ENCODE assay signal across 12 mouse cellular contexts in genomic region chr11:95687084-95687656, GRCm38 (mm10). TPM values are rescaled to one million over a fixed set of nuclear protein-coding genes. Genes with fewer than 3 reads are reported as not detected.
DNase-seq lines count a peak whose midpoint lies in the region; ATAC-seq and TF ChIP-seq lines count a peak whose summit lies in the region.
"Had no signal": no experiment of that assay in that cellular context is flagged by ENCODE, and none has a peak within 500 bp of the region (broad histone marks: within the 10 kb centered on the region; RNA-seq: fewer than 3 reads in every experiment).

No protein-coding gene starts in this region.

- H3K9me3 ChIP-seq in forebrain, embryonic 11.5 days (ENCODE audit: control insufficient read depth, low read length), result no peaks in the 10 kb centered on the region
- no peaks in the 10 kb centered on the region for H3K9me3 ChIP-seq in forebrain, embryonic 13.5 days (replicated peaks)
- no peaks in the 10 kb centered on the region for H3K9me3 ChIP-seq in liver, postnatal 0 days (ENCODE audit: low read length)
- H3K9me3 ChIP-seq: embryonic facial prominence, embryonic 12.5 days had no signal

- H3K4me1 ChIP-seq in forebrain, embryonic 11.5 days (replicated peaks; ENCODE audit: control insufficient read depth, insufficient read depth, low read length), result no peaks in the 10 kb centered on the region
- no peaks in the 10 kb centered on the region for H3K4me1 ChIP-seq in forebrain, embryonic 13.5 days
- peaks cover 27% of the 10 kb centered on the region for H3K4me1 ChIP-seq in liver, postnatal 0 days (ENCODE audit: insufficient read depth)

- peak; percentile 45 for TF ChIP-seq CTCF in layer of hippocampus, adult 2 months (conservative IDR thresholded peaks at IDR 0.05)
- TF ChIP-seq CTCF in brain, embryonic 14.5 days (IDR thresholded peaks at IDR 0.05; ENCODE audit: borderline replicate concordance, extremely low read depth, insufficient read depth, insufficient read length), result no peak
- peak; percentile 67 for TF ChIP-seq CTCF in liver, postnatal 0 days (IDR thresholded peaks at IDR 0.05; ENCODE audit: low read depth)

- no peak overlapping the region for H3K27ac ChIP-seq in forebrain, embryonic 11.5 days (ENCODE audit: low read depth, low read length)
- H3K27ac ChIP-seq in forebrain, embryonic 13.5 days, result no peak overlapping the region
- no peak overlapping the region for H3K27ac ChIP-seq in layer of hippocampus, adult 2 months
- H3K27ac ChIP-seq in liver, postnatal 0 days (ENCODE audit: low read depth), result peak overlapping the region; percentile 93; the same call in 1 of the 2 replicates
- H3K27ac ChIP-seq: embryonic facial prominence, embryonic 12.5 days; hindbrain, embryonic 14.5 days had no signal

- 37% methylated on average over 11 of the region's 11 CpGs for WGBS in forebrain, embryonic 11.5 days
- 42% methylated on average over 11 of the region's 11 CpGs for WGBS in forebrain, embryonic 13.5 days
- WGBS in liver, postnatal 0 days (ENCODE audit: insufficient replicate concordance), result 27% methylated on average over 11 of the region's 11 CpGs

- H3K9ac ChIP-seq in forebrain, embryonic 11.5 days (ENCODE audit: low read length), result no peak overlapping the region
- no peak overlapping the region for H3K9ac ChIP-seq in forebrain, embryonic 13.5 days
- no peak overlapping the region for H3K9ac ChIP-seq in liver, postnatal 0 days (replicated peaks)
- H3K9ac ChIP-seq: embryonic facial prominence, embryonic 12.5 days; hindbrain, embryonic 14.5 days had no signal

- no peak for TF ChIP-seq POLR2A in brain, embryonic 14.5 days (IDR thresholded peaks at IDR 0.05; ENCODE audit: borderline replicate concordance, extremely low read depth, insufficient read depth, insufficient read length, poor library complexity, severe bottlenecking)

- H3K36me3 ChIP-seq in forebrain, embryonic 11.5 days (ENCODE audit: control insufficient read depth, insufficient read depth, low read length), result no peaks in the 10 kb centered on the region
- H3K36me3 ChIP-seq in forebrain, embryonic 13.5 days (ENCODE audit: poor library complexity, severe bottlenecking), result peaks cover 2% of the 10 kb centered on the region; the same call in 1 of the 2 replicates
- H3K36me3 ChIP-seq in liver, postnatal 0 days (replicated peaks; ENCODE audit: insufficient read depth, low read length), result no peaks in the 10 kb centered on the region
- H3K36me3 ChIP-seq: embryonic facial prominence, embryonic 12.5 days had no signal

- no peak for ATAC-seq in forebrain, embryonic 11.5 days (replicated peaks; ENCODE audit: low FRiP score)
- ATAC-seq in forebrain, embryonic 13.5 days, result no peak
- ATAC-seq in liver, postnatal 0 days, result no peak

- peak; percentile 55 for DNase-seq in forebrain, embryonic 11.5 days (ENCODE audit: low spot score)
- DNase-seq in layer of hippocampus, adult 2 months (ENCODE audit: low spot score in 2 of 2), result no peak
- DNase-seq in layer of hippocampus, adult 9-11 months, result no peak
- DNase-seq in brain, embryonic 14.5 days (ENCODE audit: low read depth), result peak; percentile 19
- peak; percentile 58 for DNase-seq in liver, postnatal 0 days
- DNase-seq in cerebellum, postnatal 4 days (ENCODE audit: low spot score in 2 of 2), result no peak
- DNase-seq in cerebellum, adult 9-10 months, result no peak
- DNase-seq: gastrocnemius, postnatal 14 days had no signal

- H3K27me3 ChIP-seq in forebrain, embryonic 11.5 days (ENCODE audit: control insufficient read depth, insufficient read depth, low read length), result no peaks in the 10 kb centered on the region
- H3K27me3 ChIP-seq in forebrain, embryonic 13.5 days, result no peaks in the 10 kb centered on the region
- H3K27me3 ChIP-seq in liver, postnatal 0 days (ENCODE audit: insufficient read depth, low read length), result no peaks in the 10 kb centered on the region
- H3K27me3 ChIP-seq: embryonic facial prominence, embryonic 12.5 days had no signal

- H3K4me2 ChIP-seq in forebrain, embryonic 11.5 days (ENCODE audit: low read depth, low read length, severe bottlenecking), result no peak overlapping the region
- no peak overlapping the region for H3K4me2 ChIP-seq in forebrain, embryonic 13.5 days
- peak overlapping the region; percentile 7; the same call in 1 of the 2 replicates for H3K4me2 ChIP-seq in liver, postnatal 0 days (ENCODE audit: low read depth, low read length)
- H3K4me2 ChIP-seq: embryonic facial prominence, embryonic 12.5 days; hindbrain, embryonic 14.5 days; midbrain, embryonic 11.5 days had no signal

- no peak overlapping the region for H3K4me3 ChIP-seq in forebrain, embryonic 11.5 days (ENCODE audit: low read depth, low read length)
- no peak overlapping the region for H3K4me3 ChIP-seq in forebrain, embryonic 13.5 days
- H3K4me3 ChIP-seq in layer of hippocampus, adult 2 months, result no peak overlapping the region
- H3K4me3 ChIP-seq in liver, postnatal 0 days (ENCODE audit: low read depth, low read length), result no peak overlapping the region
- H3K4me3 ChIP-seq: embryonic facial prominence, embryonic 12.5 days had no signal

- no peak for TF ChIP-seq EP300 in liver, postnatal 0 days (IDR thresholded peaks at IDR 0.05; ENCODE audit: low read depth)

RNA-seq across cellular contexts. Expression of gene Phb, which starts 20.4 kb away (rescaled TPM):
- 198 and 205 TPM in 2 replicates for polyA plus RNA-seq in forebrain, embryonic 11.5 days (2014; fragmentation: Nextera tagmentation; extraction: Ambion mirVana)
- 187 and 188 TPM in 2 replicates for polyA plus RNA-seq in forebrain, embryonic 13.5 days (2015; fragmentation: Nextera tagmentation; extraction: Ambion mirVana)
- 10 to 100 TPM; 96.3 to 97.5 TPM for total RNA-seq in layer of hippocampus, adult 2 months (2021)
- 172 and 205 TPM in 2 replicates for polyA plus RNA-seq in brain, embryonic 14.5 days (2012; rRNA removed)
- polyA plus RNA-seq in liver, postnatal 0 days (2015; fragmentation: Nextera tagmentation; extraction: Ambion mirVana), result 236 and 246 TPM in 2 replicates

RNA-seq across cellular contexts. Expression of gene Zfp652, which starts 25.3 kb away (rescaled TPM):
- polyA plus RNA-seq in forebrain, embryonic 11.5 days (2014; fragmentation: Nextera tagmentation; extraction: Ambion mirVana), result 11.9 and 13.9 TPM in 2 replicates
- polyA plus RNA-seq in forebrain, embryonic 13.5 days (2015; fragmentation: Nextera tagmentation; extraction: Ambion mirVana), result 27.9 and 32.2 TPM in 2 replicates
- 10 to 100 TPM; 49.0 to 50.5 TPM for total RNA-seq in layer of hippocampus, adult 2 months (2021)
- 24.6 and 35.9 TPM in 2 replicates for polyA plus RNA-seq in brain, embryonic 14.5 days (2012; rRNA removed)
- 5.0 and 5.6 TPM in 2 replicates for polyA plus RNA-seq in liver, postnatal 0 days (2015; fragmentation: Nextera tagmentation; extraction: Ambion mirVana)

RNA-seq across cellular contexts. Expression of gene B130006D01Rik, which starts 36.2 kb away (rescaled TPM):
- polyA plus RNA-seq in forebrain, embryonic 11.5 days (2014; fragmentation: Nextera tagmentation; extraction: Ambion mirVana), result 1.4 and 2.2 TPM in 2 replicates
- 1.4 and 2.0 TPM in 2 replicates for polyA plus RNA-seq in forebrain, embryonic 13.5 days (2015; fragmentation: Nextera tagmentation; extraction: Ambion mirVana)
- total RNA-seq in layer of hippocampus, adult 2 months (2021), result 1 to 10 TPM; 1.8 to 2.3 TPM
- 0.38 and 0.56 TPM in 2 replicates for polyA plus RNA-seq in brain, embryonic 14.5 days (2012; rRNA removed)
- 0.18 and 0.31 TPM in 2 replicates for polyA plus RNA-seq in liver, postnatal 0 days (2015; fragmentation: Nextera tagmentation; extraction: Ambion mirVana)

Comparison
In these comparisons a context has a peak if more than half of its experiments do, and no peak if none do; other contexts are left out.
1. DNase-seq: peak in forebrain, embryonic 11.5 days (single experiment), brain, embryonic 14.5 days (single experiment) and liver, postnatal 0 days (single experiment); none in layer of hippocampus, adult 2 months (0 of 2), layer of hippocampus, adult 9-11 months (single experiment), cerebellum, postnatal 4 days (0 of 2) and cerebellum, adult 9-10 months (single experiment).